Mouse (Mus musculus): ENCODE results near the gene Btbd3. TPM values are rescaled to one million over a fixed set of nuclear protein-coding genes. Genes with fewer than 3 reads are reported as not detected.

Gene Btbd3
- polyA plus RNA-seq, 1 experiment from 2014 or later = 23.7 TPM

DNA sequence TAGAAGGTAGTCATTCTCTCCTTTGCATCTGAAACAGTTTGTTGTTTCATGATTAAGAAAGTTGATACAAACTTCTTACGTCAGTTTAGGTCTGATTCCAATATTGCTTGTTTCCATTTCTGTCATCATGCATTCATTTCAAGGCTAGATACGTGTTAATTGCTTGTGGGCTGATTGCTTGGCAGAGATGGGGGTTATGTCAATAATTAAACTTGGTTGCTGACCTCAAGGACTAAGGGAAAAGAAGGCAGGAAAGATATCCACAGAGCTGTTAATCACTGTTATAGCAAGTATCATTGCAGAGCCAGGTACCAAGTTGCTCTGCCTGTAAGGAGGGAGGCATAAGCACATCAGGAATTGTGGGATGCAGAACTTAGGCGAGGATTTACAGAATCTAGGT, 226.2 kb downstream of the Btbd3 start:
- WGBS = 76% methylated on average over 3 of the region's 3 CpGs

DNA sequence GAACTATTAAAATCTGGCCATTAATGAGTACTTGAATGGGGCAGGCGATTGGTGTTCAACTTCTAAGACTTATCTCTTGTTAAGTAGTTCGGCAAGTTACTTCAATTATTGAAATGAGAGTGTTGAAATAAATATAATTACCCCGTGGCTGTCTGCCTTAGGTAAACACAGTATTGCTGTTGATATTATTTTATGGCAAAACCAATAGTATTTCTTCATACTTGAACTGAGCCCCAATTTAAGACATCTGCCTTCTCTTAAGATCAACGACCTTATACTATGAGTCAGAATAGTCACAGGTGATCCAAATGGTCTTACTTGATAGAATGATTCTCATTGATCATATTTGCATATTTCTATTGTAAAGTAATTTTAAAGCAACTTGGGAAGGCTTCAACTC, 228.5 kb downstream of the Btbd3 start:
- DNase-seq (ENCODE audit: low spot score) = no peak
- Histone ChIP-seq H3K36me3 (ENCODE audit: control insufficient read depth, insufficient read depth, low read length) (no peaks in the 10 kb centered on the region), H3K9ac (ENCODE audit: low read length) (no peak overlapping the region), H3K27me3 (ENCODE audit: control insufficient read depth, insufficient read depth, low read length) (no peaks in the 10 kb centered on the region), H3K4me2 (replicated peaks; ENCODE audit: low read depth) (no peak overlapping the region), H3K27ac (replicated peaks) (no peak overlapping the region), H3K4me1 (replicated peaks; ENCODE audit: control insufficient read depth, insufficient read depth) (no peaks in the 10 kb centered on the region), H3K4me3 (ENCODE audit: low read depth, low read length) (no peak overlapping the region), H3K9me3 (ENCODE audit: control insufficient read depth, low read length) (no peaks in the 10 kb centered on the region)
- no peak for ATAC-seq (ENCODE audit: low FRiP score, low TSS enrichment)
- TF ChIP-seq EP300 (optimal IDR thresholded peaks at IDR 0.05) = no peak
- no peak for TF ChIP-seq CTCF (IDR thresholded peaks at IDR 0.05; ENCODE audit: low read depth)
- WGBS = 72% methylated on average over 4 of the region's 4 CpGs

More for the DNA sequence above, 226.2 kb downstream of the Btbd3 start:
- Histone ChIP-seq H3K9me3 (ENCODE audit: control insufficient read depth, low read length) (no peaks in the 10 kb centered on the region), H3K27ac (replicated peaks) (no peak overlapping the region), H3K9ac (ENCODE audit: low read length) (no peak overlapping the region), H3K4me1 (replicated peaks; ENCODE audit: control insufficient read depth, insufficient read depth) (no peaks in the 10 kb centered on the region), H3K4me3 (ENCODE audit: low read depth, low read length) (no peak overlapping the region), H3K36me3 (ENCODE audit: control insufficient read depth, insufficient read depth, low read length) (no peaks in the 10 kb centered on the region), H3K27me3 (ENCODE audit: control insufficient read depth, insufficient read depth, low read length) (no peaks in the 10 kb centered on the region), H3K4me2 (replicated peaks; ENCODE audit: low read depth) (no peak overlapping the region)
- DNase-seq (ENCODE audit: low spot score) = no peak
- no peak for ATAC-seq (ENCODE audit: low FRiP score, low TSS enrichment)
- no peak for TF ChIP-seq CTCF (IDR thresholded peaks at IDR 0.05; ENCODE audit: low read depth)
- no peak for TF ChIP-seq EP300 (optimal IDR thresholded peaks at IDR 0.05)

DNA sequence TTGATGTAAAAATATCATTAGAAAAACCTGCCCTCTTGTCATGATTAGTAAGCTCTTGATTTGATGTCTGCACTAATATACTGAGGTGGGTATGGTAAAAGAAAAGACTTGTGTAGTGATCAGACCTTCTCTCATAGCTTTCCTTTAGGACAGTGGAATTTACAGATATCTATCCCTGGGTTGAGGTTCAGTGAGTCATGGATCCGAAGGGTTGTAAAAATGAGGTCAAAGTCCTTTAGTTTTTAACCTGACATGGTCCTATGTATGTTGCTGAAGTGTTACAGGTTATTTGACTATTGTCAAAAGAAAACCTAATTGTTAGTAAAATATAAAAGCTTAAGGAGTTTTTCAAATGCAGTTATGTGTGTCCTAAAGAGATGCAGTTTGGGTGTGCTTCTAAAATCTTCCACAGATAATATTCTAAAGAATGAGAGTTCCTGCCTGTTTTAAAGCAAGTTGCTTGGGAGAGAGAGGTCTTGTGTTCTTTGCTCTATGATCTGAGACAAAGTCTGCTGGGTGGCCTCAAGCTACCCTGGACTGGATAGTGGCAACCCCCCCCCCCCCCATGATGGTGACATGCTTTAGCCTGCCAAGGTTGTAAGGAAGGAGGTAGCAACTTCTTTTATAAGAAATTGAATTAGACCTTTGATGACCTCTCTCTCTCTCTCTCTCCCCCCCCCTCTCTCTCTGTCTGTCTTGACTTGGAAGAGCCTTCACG, 234.5 kb downstream of the Btbd3 start:
- no peaks in the 10 kb centered on the region for H3K4me1 ChIP-seq (replicated peaks; ENCODE audit: control insufficient read depth, insufficient read depth)
- TF ChIP-seq EP300 (optimal IDR thresholded peaks at IDR 0.05) (no peak), CTCF (IDR thresholded peaks at IDR 0.05; ENCODE audit: low read depth) (no peak)
- no peaks in the 10 kb centered on the region for H3K27me3 ChIP-seq (ENCODE audit: control insufficient read depth, insufficient read depth, low read length)
- 71% methylated on average over 2 of the region's 2 CpGs for WGBS
- ATAC-seq (ENCODE audit: low FRiP score, low TSS enrichment) (no peak), DNase-seq (ENCODE audit: low spot score) (no peak)
- no peak overlapping the region for H3K9ac ChIP-seq (ENCODE audit: low read length)
- no peak overlapping the region for H3K4me3 ChIP-seq (ENCODE audit: low read depth, low read length)
- H3K36me3 ChIP-seq (ENCODE audit: control insufficient read depth, insufficient read depth, low read length) = no peaks in the 10 kb centered on the region
- no peak overlapping the region for H3K27ac ChIP-seq (replicated peaks)
- H3K9me3 ChIP-seq (ENCODE audit: control insufficient read depth, low read length) = no peaks in the 10 kb centered on the region
- no peak overlapping the region for H3K4me2 ChIP-seq (replicated peaks; ENCODE audit: low read depth)

GRCm38 (mm10) chr2:138492176-138492575, 235.8 kb downstream of the Btbd3 start:
- Histone ChIP-seq H3K4me3 (ENCODE audit: low read depth, low read length) (no peak overlapping the region), H3K4me1 (replicated peaks; ENCODE audit: control insufficient read depth, insufficient read depth) (no peaks in the 10 kb centered on the region), H3K27ac (replicated peaks) (no peak overlapping the region), H3K4me2 (replicated peaks; ENCODE audit: low read depth) (no peak overlapping the region), H3K9ac (ENCODE audit: low read length) (no peak overlapping the region), H3K9me3 (ENCODE audit: control insufficient read depth, low read length) (no peaks in the 10 kb centered on the region), H3K27me3 (ENCODE audit: control insufficient read depth, insufficient read depth, low read length) (no peaks in the 10 kb centered on the region), H3K36me3 (ENCODE audit: control insufficient read depth, insufficient read depth, low read length) (no peaks in the 10 kb centered on the region)
- no peak for TF ChIP-seq EP300 (optimal IDR thresholded peaks at IDR 0.05)
- no peak for TF ChIP-seq CTCF (IDR thresholded peaks at IDR 0.05; ENCODE audit: low read depth)
- no peak for ATAC-seq (ENCODE audit: low FRiP score, low TSS enrichment)
- DNase-seq (ENCODE audit: low spot score) = no peak

DNA sequence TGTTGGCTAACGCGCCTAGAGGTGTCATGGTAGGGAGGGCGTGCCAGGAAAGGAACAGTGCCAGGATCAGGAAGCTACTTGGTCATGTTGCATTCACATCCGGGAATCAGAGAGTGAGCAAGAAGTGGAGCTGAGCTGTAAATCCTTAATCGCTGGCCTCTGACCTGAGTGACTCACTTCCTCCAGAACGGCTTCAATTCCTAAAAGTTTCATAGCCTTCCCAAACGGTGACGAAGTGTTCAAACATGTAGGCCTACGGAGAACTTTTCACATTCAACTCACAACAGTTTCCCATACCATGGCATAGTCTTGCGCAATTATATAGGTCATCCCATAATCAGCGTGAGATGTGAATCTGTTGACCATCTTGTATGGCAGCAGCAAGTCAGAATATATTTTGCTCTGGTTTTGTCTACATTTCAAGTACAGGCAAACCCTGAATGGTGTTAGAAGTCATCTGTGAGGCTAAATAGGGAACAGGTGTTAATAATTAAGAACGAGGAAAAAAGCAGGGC, 247.6 kb downstream of the Btbd3 start:
- no peak for DNase-seq (ENCODE audit: low spot score)
- no peak for ATAC-seq (ENCODE audit: low FRiP score, low TSS enrichment)
- Histone ChIP-seq H3K9me3 (ENCODE audit: control insufficient read depth, low read length) (no peaks in the 10 kb centered on the region), H3K9ac (ENCODE audit: low read length) (no peak overlapping the region), H3K36me3 (ENCODE audit: control insufficient read depth, insufficient read depth, low read length) (no peaks in the 10 kb centered on the region), H3K27ac (replicated peaks) (no peak overlapping the region), H3K27me3 (ENCODE audit: control insufficient read depth, insufficient read depth, low read length) (no peaks in the 10 kb centered on the region), H3K4me2 (replicated peaks; ENCODE audit: low read depth) (no peak overlapping the region), H3K4me3 (ENCODE audit: low read depth, low read length) (no peak overlapping the region), H3K4me1 (replicated peaks; ENCODE audit: control insufficient read depth, insufficient read depth) (no peaks in the 10 kb centered on the region)
- 73% methylated on average over 12 of the region's 12 CpGs for WGBS
- TF ChIP-seq CTCF (IDR thresholded peaks at IDR 0.05; ENCODE audit: low read depth) (no peak), EP300 (optimal IDR thresholded peaks at IDR 0.05) (no peak)

DNA sequence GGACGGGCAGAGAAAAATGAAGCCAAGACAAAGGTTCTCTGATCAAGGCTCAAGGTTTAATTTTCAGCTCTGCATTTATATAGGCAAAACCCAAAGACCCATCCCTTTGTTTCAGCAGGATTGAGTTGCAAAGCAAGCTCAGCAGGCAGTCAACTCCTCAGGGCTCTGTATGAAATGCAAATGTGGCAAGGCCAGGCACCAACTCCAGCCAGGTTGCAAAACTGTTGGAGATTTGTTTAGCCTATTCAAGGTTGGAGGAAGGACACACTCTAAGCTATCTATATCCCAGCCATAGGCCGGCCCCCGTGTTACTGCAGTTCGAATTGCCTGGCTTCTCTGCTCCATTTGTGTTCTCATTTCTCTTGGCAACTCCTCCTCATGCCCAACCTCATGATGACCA, 259.2 kb downstream of the Btbd3 start:
- no peaks in the 10 kb centered on the region for H3K36me3 ChIP-seq (ENCODE audit: control insufficient read depth, insufficient read depth, low read length)
- no peak for ATAC-seq (ENCODE audit: low FRiP score, low TSS enrichment)

More for the DNA sequence above, 259.2 kb downstream of the Btbd3 start:
- no peak overlapping the region for H3K4me3 ChIP-seq (ENCODE audit: low read depth, low read length)
- H3K4me1 ChIP-seq (replicated peaks; ENCODE audit: control insufficient read depth, insufficient read depth) = no peaks in the 10 kb centered on the region
- no peak overlapping the region for H3K9ac ChIP-seq (ENCODE audit: low read length)
- H3K27ac ChIP-seq (replicated peaks) = no peak overlapping the region
- DNase-seq (ENCODE audit: low spot score) = no peak
- H3K27me3 ChIP-seq (ENCODE audit: control insufficient read depth, insufficient read depth, low read length) = no peaks in the 10 kb centered on the region
- H3K4me2 ChIP-seq (replicated peaks; ENCODE audit: low read depth) = no peak overlapping the region
- 66% methylated on average over 4 of the region's 4 CpGs for WGBS
- no peaks in the 10 kb centered on the region for H3K9me3 ChIP-seq (ENCODE audit: control insufficient read depth, low read length)
- TF ChIP-seq EP300 (optimal IDR thresholded peaks at IDR 0.05) (no peak), CTCF (IDR thresholded peaks at IDR 0.05; ENCODE audit: low read depth) (no peak)
